Mouse (Mus musculus): Measurements from ENCODE around the gene Ptprm.

- TF ChIP-seq CTCF (IDR thresholded peaks at IDR 0.05; ENCODE audit: borderline replicate concordance, extremely low read depth, insufficient read depth, insufficient read length), result no peak
- no peak for TF ChIP-seq POLR2A (IDR thresholded peaks at IDR 0.05; ENCODE audit: borderline replicate concordance, extremely low read depth, insufficient read depth, insufficient read length, poor library complexity, severe bottlenecking)
Observed at GRCm38 (mm10) chr17:66696531-66697172, 657.6 kb downstream of the Ptprm start.

Data from brain, embryonic 14.5 days (tissue).